Mouse (Mus musculus): ENCODE measurements around the gene 1190007I07Rik. TPM values are rescaled to one million over a fixed set of nuclear protein-coding genes. Genes with fewer than 3 reads are reported as not detected.
"Not testable (repeated sequence)": the region's sequence is repeated elsewhere in the genome, so short reads cannot be mapped to it uniquely, and the experiment has no call there.

The 1190007I07Rik gene
- polyA plus RNA-seq, 1 experiment from 2014 or later, result 86.1 TPM

DNA sequence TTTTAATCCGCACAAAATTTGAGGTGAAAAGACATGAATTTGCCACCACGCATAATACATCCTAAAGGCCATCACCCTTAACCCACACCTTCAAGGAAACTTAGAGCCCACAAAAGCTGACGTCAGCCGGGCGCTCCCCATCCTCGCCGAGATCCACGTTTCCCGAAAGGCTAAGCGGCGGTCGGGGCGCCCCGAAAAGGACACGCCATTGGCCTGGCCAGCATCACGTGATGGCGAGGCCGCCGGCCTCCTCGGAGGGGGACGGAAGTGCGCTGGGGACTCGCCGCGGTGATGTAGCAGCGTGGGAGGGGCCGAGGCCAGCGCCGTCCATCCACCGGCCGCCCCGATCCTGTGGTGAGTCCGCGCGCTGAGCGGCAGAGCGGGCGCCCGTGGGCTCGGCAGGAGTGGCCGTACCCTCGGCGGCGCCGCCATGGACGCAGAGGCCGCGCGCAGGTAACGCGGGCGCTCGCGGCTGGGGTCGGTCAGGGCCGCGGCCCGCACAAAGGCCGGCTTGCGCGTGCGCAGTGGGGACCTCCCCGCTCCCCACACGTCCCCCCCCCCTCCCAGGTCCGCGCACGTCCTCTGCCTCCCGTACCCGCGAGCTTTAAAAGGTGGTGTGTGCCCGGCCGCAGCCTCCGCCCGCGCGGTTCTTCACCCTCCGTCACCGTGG, 6.7 kb upstream of the 1190007I07Rik start, which contains the start of gene Tdg:
Gene Tdg, plus strand, starts transcription at position 243 of the 670 bp plus-strand sequence.
- DNase-seq (ENCODE audit: low spot score), result peak; percentile 96

DNA sequence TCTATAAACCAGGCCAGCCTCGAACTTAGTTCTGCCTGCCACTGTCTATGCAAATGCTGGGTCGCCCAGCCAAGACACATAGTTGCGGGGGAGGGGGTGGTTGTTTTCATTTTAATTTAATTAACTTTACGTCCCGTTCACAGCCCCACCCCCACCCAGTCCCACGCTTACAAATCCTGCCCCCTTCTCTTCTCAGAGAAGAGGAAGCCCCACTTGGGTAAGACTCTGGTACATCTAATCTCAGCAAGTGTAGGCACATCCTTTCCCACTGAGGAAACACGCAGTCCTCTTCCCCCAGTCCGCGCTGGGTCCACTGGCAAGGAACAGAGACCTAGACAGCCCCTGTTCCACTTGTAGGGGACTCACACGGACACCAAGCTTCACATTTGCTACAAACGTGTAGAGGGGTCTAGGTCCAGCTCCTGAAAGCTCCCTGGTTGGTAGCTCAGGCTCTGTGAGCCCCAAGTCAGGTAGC, 6.1 kb upstream of the 1190007I07Rik start:
- DNase-seq (ENCODE audit: low spot score), result no peak

DNA sequence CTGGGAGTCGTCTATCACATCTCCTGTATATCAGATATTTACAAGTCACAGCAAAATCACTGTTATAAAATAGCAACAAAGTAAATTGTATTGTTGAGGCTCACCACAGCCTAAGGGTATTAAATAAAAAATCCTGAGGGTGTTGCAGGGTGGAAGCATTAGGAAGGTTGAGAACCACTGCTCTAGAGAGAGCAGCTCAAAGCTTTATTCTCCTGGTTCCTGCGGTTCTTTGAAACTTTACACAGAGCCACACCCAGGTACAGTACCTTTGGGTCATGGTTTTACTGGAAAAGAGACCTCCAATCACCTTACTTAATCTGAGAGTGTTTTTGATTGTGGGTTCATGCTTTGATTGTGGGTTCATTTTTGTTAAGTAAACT, 515 bp upstream of the 1190007I07Rik start:
- not testable (repeated sequence) for DNase-seq (ENCODE audit: low spot score)

DNA sequence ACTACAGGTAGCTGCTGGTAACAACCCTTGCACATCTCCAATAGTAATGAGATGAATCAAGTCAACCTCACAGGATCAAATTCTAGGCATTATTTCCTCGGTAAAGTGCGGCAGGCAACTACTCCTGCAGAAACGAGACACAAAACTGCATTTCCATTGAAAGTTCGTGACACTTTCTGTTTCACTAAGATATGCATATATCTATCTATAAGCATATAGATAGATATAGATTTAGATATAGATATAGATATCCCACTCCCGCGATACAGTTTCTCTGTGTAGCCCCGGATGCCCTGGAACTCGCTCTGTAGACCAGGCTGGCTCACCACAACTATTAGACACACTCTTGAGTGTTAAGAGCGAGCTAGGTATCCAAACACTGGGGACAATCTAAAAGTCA, 793 bp downstream of the 1190007I07Rik start:
- DNase-seq (ENCODE audit: low spot score), result peak; percentile 7

DNA sequence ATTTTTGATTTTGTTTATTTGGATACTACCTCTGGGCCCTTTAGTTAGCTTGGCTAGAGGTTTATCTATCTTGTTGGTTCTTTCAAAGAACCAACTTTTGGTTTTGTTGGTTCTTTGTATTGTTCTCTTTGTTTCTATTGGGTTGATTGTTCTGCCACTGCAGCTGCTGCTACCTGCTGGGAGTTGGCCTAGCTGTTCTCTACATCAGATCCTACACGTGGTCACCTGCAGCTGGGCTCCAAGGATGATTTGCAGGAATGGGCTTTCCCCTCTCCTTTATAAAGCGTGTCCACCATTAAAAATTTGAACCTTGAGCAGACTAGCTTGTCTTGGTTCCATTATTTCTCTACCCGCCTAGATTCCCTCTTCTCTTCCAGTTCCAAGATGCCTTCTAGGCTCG, 28.6 kb downstream of the 1190007I07Rik start:
- DNase-seq (ENCODE audit: low spot score), result not testable (repeated sequence)

DNA sequence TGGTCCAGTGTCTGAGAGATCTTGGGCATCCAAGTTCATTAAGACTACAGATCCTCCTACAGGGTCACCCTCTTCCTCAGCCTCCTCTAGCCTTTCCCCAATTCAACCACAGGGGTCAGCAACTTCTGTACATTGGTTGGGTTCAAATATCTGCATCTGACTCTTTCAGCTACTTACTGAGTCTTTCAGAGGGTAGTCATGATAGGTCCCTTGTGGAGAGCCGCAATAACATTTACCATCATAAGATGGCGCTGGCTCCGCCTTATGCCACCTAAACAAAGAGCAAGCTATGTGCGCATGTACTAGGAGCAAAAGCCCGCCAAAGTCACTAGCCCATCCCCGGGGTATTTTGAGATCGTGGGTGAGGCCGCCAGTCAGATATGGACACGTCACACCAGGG, 33.4 kb downstream of the 1190007I07Rik start:
- not testable (repeated sequence) for DNase-seq (ENCODE audit: low spot score)

DNA sequence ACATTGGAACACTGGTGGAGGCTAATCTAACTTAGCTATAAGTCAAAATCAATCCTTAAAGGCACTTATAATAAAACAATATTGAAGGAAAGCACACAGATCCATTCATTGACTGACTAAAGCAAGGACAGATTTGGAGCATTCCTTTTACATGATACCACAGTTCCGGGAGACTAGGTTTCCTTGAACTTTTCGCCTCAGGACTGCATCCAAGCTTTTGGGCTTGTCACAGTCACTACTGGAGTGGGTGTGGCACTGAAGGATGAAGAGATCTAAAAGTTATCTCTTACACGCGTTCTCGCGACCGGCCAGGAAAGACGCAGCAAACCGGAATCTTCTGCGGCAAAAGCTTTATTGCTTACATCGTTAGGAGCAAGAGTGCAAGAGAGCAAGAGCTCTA, 51.9 kb downstream of the 1190007I07Rik start:
- DNase-seq (ENCODE audit: low spot score), result not testable (repeated sequence)

Other genes starting within 250 kb of the 1190007I07Rik start
- gene Gm1553, start 130.6 kb downstream of the 1190007I07Rik start, polyA plus RNA-seq (2015; fragmentation: Nextera tagmentation; extraction: Ambion mirVana), result 0.22 and 0.33 TPM in 2 replicates
- gene Tdg, start 6.6 kb upstream of the 1190007I07Rik start, polyA plus RNA-seq (2015; fragmentation: Nextera tagmentation; extraction: Ambion mirVana), result 119 TPM in 2 replicates
- gene Glt8d2, start 67.4 kb upstream of the 1190007I07Rik start, polyA plus RNA-seq (2015; fragmentation: Nextera tagmentation; extraction: Ambion mirVana), result 3.7 and 3.8 TPM in 2 replicates
- 32.1 and 34.0 TPM in 2 replicates for gene Hcfc2, start 72.9 kb upstream of the 1190007I07Rik start, polyA plus RNA-seq (2015; fragmentation: Nextera tagmentation; extraction: Ambion mirVana)
- gene Nfyb, start 140.9 kb upstream of the 1190007I07Rik start, polyA plus RNA-seq (2015; fragmentation: Nextera tagmentation; extraction: Ambion mirVana), result 76.8 and 79.5 TPM in 2 replicates
- 58.5 and 61.6 TPM in 2 replicates for gene Txnrd1, start 210.7 kb upstream of the 1190007I07Rik start, polyA plus RNA-seq (2015; fragmentation: Nextera tagmentation; extraction: Ambion mirVana)
- 0.19 and 0.27 TPM in 2 replicates for gene Eid3, start 243.4 kb upstream of the 1190007I07Rik start, polyA plus RNA-seq (2015; fragmentation: Nextera tagmentation; extraction: Ambion mirVana)

Data from thymus, postnatal 0 days (tissue).